Mouse (Mus musculus) cortical plate, adult 2 months (tissue): Measurements from ENCODE around the gene Flcn.

Experiments used
- CTCF ChIP-seq: fragments of 200-500 bp; IDR thresholded peaks from 2 replicates; pipeline ENCODE4 v1.5.1; 2011; ENCODE audit warnings: mild to moderate bottlenecking, control low read depth, low read length; ENCODE audit not compliant: insufficient read depth; ENCODE audit errors: extremely low read depth
- POLR2A ChIP-seq: fragments of 200-500 bp; IDR thresholded peaks from 2 replicates; pipeline ENCODE4 v1.6.1; 2011; ENCODE audit warnings: mild to moderate bottlenecking, low read length, control low read depth; ENCODE audit not compliant: insufficient read depth; ENCODE audit errors: extremely low read depth

DNA sequence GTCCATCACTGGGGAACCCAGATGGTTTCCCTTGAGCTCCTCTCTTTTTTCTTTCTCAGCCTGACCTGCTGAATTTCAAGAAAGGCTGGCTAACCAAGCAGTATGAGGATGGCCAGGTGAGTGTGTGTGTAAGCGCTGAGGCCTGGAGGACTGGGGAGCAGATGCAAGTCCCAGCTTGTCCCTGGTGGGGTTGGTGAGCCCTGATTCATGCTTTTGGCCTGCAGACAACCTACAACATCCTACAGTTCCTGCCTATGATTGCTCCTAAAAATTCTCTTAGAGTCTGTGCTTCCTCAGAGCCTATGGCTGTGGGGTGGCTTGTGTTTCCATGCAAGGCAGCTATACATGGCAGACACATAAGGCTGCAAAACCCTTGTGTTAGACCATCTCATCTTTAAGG, 66.1 kb downstream of the Flcn start:
- TF ChIP-seq CTCF (no peak), POLR2A (no peak)
